Mouse (Mus musculus): ENCODE measurements around the gene 5430403G16Rik. TPM values are rescaled to one million over a fixed set of nuclear protein-coding genes. Genes with fewer than 3 reads are reported as not detected.

Gene 5430403G16Rik
- 3.7 to 4.1 TPM (median 3.7 TPM) in 4 replicates for total RNA-seq (2023; ENCODE audit: inconsistent age)

DNA sequence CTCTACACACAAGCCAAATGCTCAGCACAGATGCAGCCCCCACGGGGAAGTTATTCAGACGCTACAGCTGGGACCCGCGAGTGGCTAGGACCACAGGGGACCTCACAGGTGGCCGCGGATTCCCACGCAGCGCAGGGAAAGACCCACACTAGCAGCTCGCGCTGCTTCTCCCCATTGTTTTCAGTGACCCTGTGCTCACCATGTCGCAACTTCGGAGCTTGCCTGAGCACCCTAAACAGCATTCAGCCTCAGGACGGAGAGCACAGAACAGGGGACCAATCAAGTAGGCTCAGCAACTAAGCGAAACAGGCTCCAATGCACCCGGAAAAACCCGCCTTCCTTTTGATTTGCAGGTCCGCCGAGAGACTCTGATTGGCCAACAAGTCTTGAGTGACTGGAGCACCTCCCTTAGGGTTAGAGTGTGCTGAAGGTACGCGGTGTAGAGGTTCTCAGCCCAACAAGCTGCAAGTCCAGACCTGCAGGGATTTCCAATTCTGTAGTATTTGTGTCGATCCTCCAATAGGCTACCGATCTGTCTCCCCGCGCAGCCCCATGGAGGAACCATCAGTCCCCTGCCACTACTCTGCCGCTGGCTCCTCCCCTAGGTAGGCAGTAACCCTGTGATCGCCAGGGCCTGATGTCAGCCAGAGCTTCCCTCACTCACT, at the start of gene 5430403G16Rik:
5430403G16Rik (minus strand) TSS at position 505 of the 665 bp plus-strand sequence.

Other genes starting within 250 kb of the 5430403G16Rik start
- 98.6 to 104 TPM (median 100 TPM) in 4 replicates for gene Crlf2, start 132.0 kb downstream of the 5430403G16Rik start, total RNA-seq (2023; ENCODE audit: inconsistent age)
- gene 4930522L14Rik, start 60.8 kb upstream of the 5430403G16Rik start, total RNA-seq (2023; ENCODE audit: inconsistent age) = 14.1 to 15.2 TPM (median 14.7 TPM) in 4 replicates
- 26.0 to 33.7 TPM (median 28.0 TPM) in 4 replicates for gene Gm15446, start 232.4 kb upstream of the 5430403G16Rik start, total RNA-seq (2023; ENCODE audit: inconsistent age)

Data from B cell, adult (primary cell).